Mouse (Mus musculus): Measurements from ENCODE around the gene Lilra5. TPM values are rescaled to one million over a fixed set of nuclear protein-coding genes. Genes with fewer than 3 reads are reported as not detected.

Gene Lilra5
- polyA plus RNA-seq, 1 experiment, result not detected

DNA sequence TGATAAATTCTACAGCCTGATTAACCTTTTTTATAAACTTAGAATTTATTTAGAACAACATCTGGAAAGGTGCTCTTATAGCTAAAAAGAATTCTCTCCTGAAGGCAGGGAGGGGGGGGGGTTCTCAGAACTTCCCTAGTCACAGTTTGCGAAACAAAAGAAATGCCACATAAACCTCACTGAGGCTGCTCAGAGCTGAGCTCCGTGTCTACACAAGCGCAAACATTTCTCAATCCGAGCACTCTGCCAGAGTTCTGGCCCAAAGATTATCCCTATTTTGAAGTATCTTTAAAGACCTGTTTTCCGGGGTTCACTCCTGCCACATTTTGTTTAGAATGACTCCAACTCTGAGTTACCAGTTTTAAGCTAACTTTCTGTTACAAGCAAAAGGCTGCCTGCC is 55.1 kb downstream of the Lilra5 start:
- no peak overlapping the region for H3ac ChIP-seq (ENCODE audit: control insufficient read depth, insufficient read length, low read depth)
- H3K4me3 ChIP-seq (ENCODE audit: insufficient read depth, poor library complexity, severe bottlenecking), result no peak overlapping the region
- no peak for TF ChIP-seq CEBPB (IDR thresholded peaks at IDR 0.05; ENCODE audit: low read depth)
- no peak for TF ChIP-seq FOSL1 (IDR thresholded peaks at IDR 0.05; ENCODE audit: insufficient read depth, low read length, poor library complexity, severe bottlenecking)
- no peak for TF ChIP-seq MAX (IDR thresholded peaks at IDR 0.05)
- TF ChIP-seq MYOD1 (IDR thresholded peaks at IDR 0.05; ENCODE audit: control insufficient read depth, insufficient read length, low read depth), result no peak
- TF ChIP-seq USF1 (IDR thresholded peaks at IDR 0.05; ENCODE audit: low read depth), result no peak
- TF ChIP-seq MYOG (IDR thresholded peaks at IDR 0.05; ENCODE audit: control insufficient read depth, extremely low read depth, insufficient read length), result no peak
- no peak for TF ChIP-seq CTCF (IDR thresholded peaks at IDR 0.05; ENCODE audit: control insufficient read depth, insufficient read depth, insufficient read length)
- H3K79me2 ChIP-seq (ENCODE audit: control insufficient read depth, insufficient read depth), result no peaks in the 10 kb centered on the region
- no peaks in the 10 kb centered on the region for H3K36me3 ChIP-seq (ENCODE audit: control insufficient read depth, insufficient read depth)
- no peaks in the 10 kb centered on the region for H3K27me3 ChIP-seq (ENCODE audit: control insufficient read depth, insufficient read depth, insufficient read length)
- H3K79me3 ChIP-seq (ENCODE audit: low read depth), result no peaks in the 10 kb centered on the region

Other genes with a start within 250 kb of the Lilra5 start
- gene Lair1, start 174.6 kb upstream of the Lilra5 start, polyA plus RNA-seq (2012; fragmentation: generic; extraction: Trizol), result not detected
- gene Ttyh1, start 118.3 kb upstream of the Lilra5 start, polyA plus RNA-seq (2012; fragmentation: generic; extraction: Trizol), result 0.05 TPM
- 17.9 TPM for gene Leng8, start 100.7 kb upstream of the Lilra5 start, polyA plus RNA-seq (2012; fragmentation: generic; extraction: Trizol)
- gene Leng9, start 87.4 kb upstream of the Lilra5 start, polyA plus RNA-seq (2012; fragmentation: generic; extraction: Trizol), result 2.4 TPM
- gene Cdc42ep5, start 72.9 kb upstream of the Lilra5 start, polyA plus RNA-seq (2012; fragmentation: generic; extraction: Trizol), result 26.1 TPM
- gene Ncr1, start 100.0 kb downstream of the Lilra5 start, polyA plus RNA-seq (2012; fragmentation: generic; extraction: Trizol), result not detected
- not detected for gene Gp6, start 160.0 kb downstream of the Lilra5 start, polyA plus RNA-seq (2012; fragmentation: generic; extraction: Trizol)
- gene Rdh13, start 207.9 kb downstream of the Lilra5 start, polyA plus RNA-seq (2012; fragmentation: generic; extraction: Trizol), result 40.7 TPM
- 0.28 TPM for gene Eps8l1, start 222.9 kb downstream of the Lilra5 start, polyA plus RNA-seq (2012; fragmentation: generic; extraction: Trizol)